Mouse (Mus musculus) liver, adult 10 weeks (tissue): ENCODE data around the gene Acly. TPM values are rescaled to one million over a fixed set of nuclear protein-coding genes. Genes with fewer than 3 reads are reported as not detected.

Experiments used
- polyA plus RNA-seq: library from polyadenylated mRNA; stranded (reverse); fragments of 350-450 nt; fragmentation: Illumina TruSeq; extraction: RNeasy Lipid Tissue Mini Kit (QIAGEN cat#74804); gene quantifications from one replicate; pipeline ENCODE4 v1.2.3, GENCODE M21; 2014; ENCODE audit warnings: low read depth, low replicate concordance

The Acly gene
- 70.6 TPM for polyA plus RNA-seq

GRCm38 (mm10) chr11:100527458-100528374 is at the start of gene Acly:
Gene Acly (minus strand): TSS chr11:100528000.

DNA sequence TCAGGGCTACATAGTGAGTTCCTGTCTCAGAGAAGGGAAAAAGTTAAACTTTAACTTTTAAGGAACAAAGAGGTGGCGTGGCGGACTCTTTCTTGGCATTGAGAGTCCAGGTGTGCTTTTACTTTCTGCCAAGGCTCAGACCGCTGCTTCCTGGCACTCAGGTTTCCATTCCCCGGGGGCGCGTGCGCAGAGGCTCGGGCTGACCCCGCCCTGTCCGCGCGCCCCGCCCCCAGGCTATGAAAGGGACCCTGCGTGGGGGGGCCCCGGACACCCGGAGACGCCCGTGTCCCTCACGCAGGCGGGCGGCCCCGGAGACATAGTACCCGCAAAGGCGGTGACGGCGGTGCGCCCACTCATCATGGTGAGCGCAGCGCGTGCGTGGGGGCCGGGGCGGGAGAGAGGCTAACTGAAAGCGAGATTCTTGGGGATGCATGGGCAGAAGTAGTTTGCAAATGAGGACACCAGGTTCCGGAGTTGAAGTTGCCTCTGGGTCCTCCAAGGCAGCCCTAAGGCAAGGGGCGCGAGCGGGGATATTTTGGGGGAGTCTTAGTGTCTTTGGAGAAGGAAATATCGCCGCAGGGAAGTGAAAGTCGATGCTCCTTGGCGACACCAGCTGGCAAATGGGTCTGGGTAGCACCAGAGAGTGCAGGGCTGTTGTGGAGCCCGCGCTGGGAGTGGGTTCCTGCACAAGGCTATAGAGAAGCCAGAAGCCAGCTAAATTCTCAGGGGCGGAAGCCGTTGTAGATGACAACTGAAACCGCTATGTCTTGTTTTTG is 47.1 kb upstream of the Acly start, which contains the start of gene Cnp:
TSS of gene Cnp (plus strand) at position 197 of the 776 bp plus-strand sequence.

DNA sequence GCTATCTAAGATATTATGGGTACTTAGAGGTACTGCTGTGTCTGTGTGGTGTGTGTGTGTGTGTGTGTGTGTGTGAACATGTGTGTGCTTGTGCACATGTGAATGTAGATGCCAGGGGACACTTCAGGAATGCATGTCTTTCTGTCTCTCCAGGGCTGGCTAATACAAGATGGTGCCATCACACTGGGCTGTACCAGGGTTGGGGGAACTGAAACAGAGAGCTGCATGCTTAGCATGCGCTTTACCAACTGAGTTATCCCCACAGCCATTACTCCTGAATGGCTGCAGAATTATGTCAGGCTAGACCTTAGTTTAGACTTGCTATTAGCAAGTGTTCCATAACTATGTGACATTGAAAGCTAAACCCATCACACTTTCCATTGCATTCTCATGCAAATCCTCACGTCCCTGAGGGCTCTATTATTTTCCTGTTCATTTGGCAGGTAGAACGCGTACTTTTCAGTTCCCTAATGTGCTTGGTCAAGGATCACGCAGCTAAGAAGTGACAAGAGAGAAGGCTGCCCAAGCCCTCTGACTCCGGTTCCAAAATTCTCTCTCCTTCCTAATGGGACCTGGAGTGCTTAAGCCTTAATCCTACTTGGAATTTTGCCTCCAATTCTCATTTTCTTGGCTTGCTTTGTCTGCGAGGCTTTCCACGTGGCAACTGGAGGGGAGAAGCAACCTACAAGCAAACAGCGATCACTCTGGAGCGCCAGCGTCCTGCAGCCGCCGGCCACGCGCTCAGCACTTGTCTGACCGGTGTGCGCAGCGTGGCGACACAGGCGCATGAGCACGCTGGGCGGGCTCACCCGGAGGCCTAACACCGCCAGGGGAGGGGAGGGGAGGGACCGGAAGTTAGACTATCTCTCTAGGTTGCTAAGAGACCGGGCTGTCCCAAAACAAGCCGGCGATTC is 17.3 kb upstream of the Acly start, which contains the start of gene Ttc25:
TSS of gene Ttc25 (plus strand) at position 776 of the 914 bp plus-strand sequence.

DNA sequence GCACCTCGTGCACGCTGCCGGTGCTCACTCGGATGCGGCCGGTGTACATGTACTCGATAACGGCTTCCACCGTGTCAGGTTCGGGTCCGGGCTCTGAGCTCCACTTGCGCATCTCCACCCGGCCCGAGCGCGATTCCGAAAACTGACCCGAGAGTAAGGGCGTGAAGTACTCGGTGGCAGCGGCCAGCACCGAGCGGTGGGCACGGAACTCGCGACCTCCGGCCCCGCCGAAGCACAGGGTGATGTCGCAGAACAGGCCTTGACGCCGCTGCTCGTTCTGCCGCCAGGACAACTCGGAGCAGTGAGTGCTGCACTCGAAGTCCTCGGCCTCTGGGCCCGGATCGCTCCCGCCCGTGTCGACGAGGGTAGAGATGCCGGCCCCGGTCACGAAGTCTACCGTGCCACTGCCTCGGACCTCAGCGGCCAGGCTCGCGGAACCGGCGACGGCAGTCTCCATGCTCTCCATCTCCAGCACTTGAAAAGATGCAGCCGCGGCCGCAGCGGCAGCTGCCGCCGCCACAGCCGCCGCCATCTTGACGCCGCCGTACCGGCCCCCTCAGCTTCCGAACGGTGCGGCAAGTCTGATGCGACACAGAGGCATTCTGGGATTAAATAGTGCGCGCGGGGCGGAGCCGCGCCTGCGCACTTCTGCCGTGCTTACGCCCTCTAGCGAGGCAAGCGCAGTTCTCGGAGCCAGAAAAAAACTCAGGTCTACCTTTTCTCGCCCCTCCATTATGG is 55.4 kb downstream of the Acly start, which contains the start of gene Klhl11:
TSS of gene Klhl11 (minus strand) at position 545 of the 738 bp plus-strand sequence.

GRCm38 (mm10) chr11:100441797-100442196 is 86.0 kb downstream of the Acly start, which contains the start of the genes Nt5c3b and Klhl10:
Gene Nt5c3b (minus strand): TSS chr11:100441808.
Gene Klhl10 (plus strand): TSS chr11:100441917.

Other genes starting within 250 kb of the Acly start
- gene Eif1, start 208.1 kb downstream of the Acly start, polyA plus RNA-seq, result 1,293 TPM
- not detected for gene Gast, start 193.6 kb downstream of the Acly start, polyA plus RNA-seq
- 0.45 TPM for gene Hap1, start 171.9 kb downstream of the Acly start, polyA plus RNA-seq
- gene Jup, start 130.2 kb downstream of the Acly start, polyA plus RNA-seq, result 1.7 TPM
- not detected for gene P3h4, start 113.2 kb downstream of the Acly start, polyA plus RNA-seq
- not detected for gene Fkbp10, start 112.3 kb downstream of the Acly start, polyA plus RNA-seq
- gene Nt5c3b, start 86.2 kb downstream of the Acly start, polyA plus RNA-seq, result 1.7 TPM
- gene Klhl10, start 86.1 kb downstream of the Acly start, polyA plus RNA-seq, result not detected
- 1.7 TPM for gene Klhl11, start 55.3 kb downstream of the Acly start, polyA plus RNA-seq
- not detected for gene Ttc25, start 17.6 kb upstream of the Acly start, polyA plus RNA-seq
- gene Cnp, start 46.9 kb upstream of the Acly start, polyA plus RNA-seq, result 3.5 TPM
- gene Nkiras2, start 91.2 kb upstream of the Acly start, polyA plus RNA-seq, result 2.1 TPM
- 75.5 TPM for gene Dnajc7, start 92.2 kb upstream of the Acly start, polyA plus RNA-seq
- not detected for gene Zfp385c, start 164.5 kb upstream of the Acly start, polyA plus RNA-seq
- gene Dhx58, start 176.3 kb upstream of the Acly start, polyA plus RNA-seq, result 4.0 TPM
- gene Kat2a, start 184.5 kb upstream of the Acly start, polyA plus RNA-seq, result 1.1 TPM
- not detected for gene Hspb9, start 185.8 kb upstream of the Acly start, polyA plus RNA-seq
- 26.6 TPM for gene Rab5c, start 210.2 kb upstream of the Acly start, polyA plus RNA-seq
- gene Kcnh4, start 231.9 kb upstream of the Acly start, polyA plus RNA-seq, result not detected
- not detected for gene Hcrt, start 234.9 kb upstream of the Acly start, polyA plus RNA-seq
- gene Ghdc, start 243.0 kb upstream of the Acly start, polyA plus RNA-seq, result 2.0 TPM